8 mouse cellular contexts compared by ENCODE assay signal in genomic region chr9:118622376-118623166, GRCm38 (mm10). TPM values are rescaled to one million over a fixed set of nuclear protein-coding genes. Genes with fewer than 3 reads are reported as not detected.
DNase-seq lines count a peak whose midpoint lies in the region; ATAC-seq and TF ChIP-seq lines count a peak whose summit lies in the region.

No protein-coding gene starts in this region.

- peak; percentile 75 to 78 for DNase-seq in cerebellum, postnatal 10 days
- DNase-seq in right cerebral cortex, postnatal 10 days (ENCODE audit: low spot score in 2 of 2), result peak; percentile 67 to 73
- no peak for DNase-seq in right cerebral cortex, adult 2 months (ENCODE audit: low spot score in 2 of 2)
- peak; percentile 13 for DNase-seq in layer of hippocampus, adult 9-11 months
- peak; percentile 71 for DNase-seq in testis, postnatal 10 days (ENCODE audit: low spot score)
- no peak for DNase-seq in forebrain, postnatal 0 days

- no peak overlapping the region for H3K4me2 ChIP-seq in forebrain, postnatal 0 days (ENCODE audit: low read depth)
- H3K4me2 ChIP-seq in forebrain, embryonic 12.5 days, result no peak overlapping the region

- H3K4me1 ChIP-seq in forebrain, postnatal 0 days (ENCODE audit: insufficient read depth), result no peaks in the 10 kb centered on the region
- peaks cover 14% of the 10 kb centered on the region for H3K4me1 ChIP-seq in forebrain, embryonic 12.5 days

- TF ChIP-seq CTCF in forebrain, postnatal 0 days (IDR thresholded peaks at IDR 0.05; ENCODE audit: low read depth), result no peak

- ATAC-seq in cerebellum, adult (ENCODE audit: insufficient number of reproducible peaks, low FRiP score, low TSS enrichment), result no peak
- ATAC-seq in forebrain, postnatal 0 days, result no peak
- ATAC-seq in forebrain, embryonic 12.5 days (ENCODE audit: low FRiP score), result no peak

- H3K4me3 ChIP-seq in forebrain, postnatal 0 days (ENCODE audit: low read depth, low read length), result no peak overlapping the region
- H3K4me3 ChIP-seq in forebrain, embryonic 12.5 days (replicated peaks), result no peak overlapping the region

- no peaks in the 10 kb centered on the region for H3K36me3 ChIP-seq in forebrain, postnatal 0 days (ENCODE audit: insufficient read depth)
- no peaks in the 10 kb centered on the region for H3K36me3 ChIP-seq in forebrain, embryonic 12.5 days (replicated peaks)

- 71% methylated on average over 18 of the region's 18 CpGs for WGBS in forebrain, postnatal 0 days
- WGBS in forebrain, embryonic 12.5 days, result 87% methylated on average over 18 of the region's 18 CpGs

- no peaks in the 10 kb centered on the region for H3K9me3 ChIP-seq in forebrain, postnatal 0 days (ENCODE audit: low read length)
- H3K9me3 ChIP-seq in forebrain, embryonic 12.5 days, result no peaks in the 10 kb centered on the region

- H3K27ac ChIP-seq in forebrain, postnatal 0 days (ENCODE audit: low read depth, low read length), result no peak overlapping the region
- no peak overlapping the region for H3K27ac ChIP-seq in forebrain, embryonic 12.5 days

- no peaks in the 10 kb centered on the region for H3K27me3 ChIP-seq in forebrain, postnatal 0 days (ENCODE audit: insufficient read depth, low read length)
- no peaks in the 10 kb centered on the region; the same call in 1 of the 2 replicates for H3K27me3 ChIP-seq in forebrain, embryonic 12.5 days

- no peak overlapping the region for H3K9ac ChIP-seq in forebrain, postnatal 0 days
- no peak overlapping the region for H3K9ac ChIP-seq in forebrain, embryonic 12.5 days

RNA-seq across cellular contexts. Expression of gene Itga9, which starts 16.1 kb away (rescaled TPM):
- total RNA-seq in forebrain, postnatal 0 days (2014; rRNA removed), result 2.6 and 3.3 TPM in 2 replicates
- polyA plus RNA-seq in forebrain, postnatal 0 days (2015; fragmentation: Nextera tagmentation; extraction: Ambion mirVana), result 0.57 and 0.99 TPM in 2 replicates
- polyA plus RNA-seq in forebrain, embryonic 12.5 days (2016; fragmentation: Nextera tagmentation; extraction: Ambion mirVana), result 4.9 and 7.7 TPM in 2 replicates

Comparison
In these comparisons a context has a peak if more than half of its experiments do, and no peak if none do; other contexts are left out.
1. DNase-seq: peak in cerebellum, postnatal 10 days (2 of 2), right cerebral cortex, postnatal 10 days (2 of 2), layer of hippocampus, adult 9-11 months (single experiment) and testis, postnatal 10 days (single experiment); none in right cerebral cortex, adult 2 months (0 of 2) and forebrain, postnatal 0 days (single experiment).